Mouse (Mus musculus): ENCODE data around the gene Grip1. TPM values are rescaled to one million over a fixed set of nuclear protein-coding genes. Genes with fewer than 3 reads are reported as not detected.

The Grip1 gene
- polyA plus RNA-seq, 1 experiment from 2014 or later, result 0.53 TPM

DNA sequence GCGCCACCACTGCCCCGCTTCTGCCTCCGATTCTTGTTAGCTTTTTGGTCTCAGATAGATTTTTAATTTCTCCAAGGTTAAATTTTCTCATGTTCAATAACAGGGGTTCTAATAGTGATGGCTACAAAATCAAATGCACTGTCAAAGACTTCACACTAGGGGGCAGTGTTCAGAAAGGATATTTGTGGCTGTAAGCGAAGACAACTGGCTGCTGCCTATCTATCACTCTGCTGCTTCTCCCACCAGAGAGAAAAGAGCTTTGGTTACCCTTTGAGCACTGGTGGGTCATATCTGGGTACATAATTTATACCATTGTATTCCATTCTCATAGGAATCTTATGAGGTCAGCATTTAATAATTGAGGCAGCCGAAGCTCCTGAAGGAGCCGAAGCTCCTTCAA lies 431.9 kb downstream of the Grip1 start:
- H3K27me3 ChIP-seq, result no peaks in the 10 kb centered on the region
- WGBS (ENCODE audit: insufficient replicate concordance), result 75% methylated on average over 6 of the region's 6 CpGs

DNA sequence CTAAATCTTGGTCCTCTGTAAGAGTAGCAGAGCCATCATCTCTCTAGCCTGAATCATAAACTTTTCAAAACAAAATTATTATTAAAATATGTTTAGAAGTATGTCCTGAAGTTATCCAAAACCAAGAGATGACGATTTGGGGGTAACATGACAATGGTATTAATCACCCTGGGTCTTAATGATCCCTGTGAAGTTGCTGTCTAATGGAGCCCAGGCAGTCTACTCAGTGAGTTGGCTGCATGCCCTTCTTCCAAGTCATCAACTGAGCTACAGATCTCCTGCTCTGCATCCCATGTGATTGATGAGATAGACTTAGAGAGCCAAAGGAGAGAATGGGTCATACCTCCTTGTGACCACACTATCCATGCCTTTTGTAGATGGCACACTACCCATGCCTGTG lies 433.1 kb downstream of the Grip1 start:
- Histone ChIP-seq H3K4me2 (no peak overlapping the region), H3K9me3 (replicated peaks) (no peaks in the 10 kb centered on the region), H3K27ac (replicated peaks) (no peak overlapping the region), H3K27me3 (no peaks in the 10 kb centered on the region), H3K36me3 (replicated peaks) (no peaks in the 10 kb centered on the region), H3K4me1 (replicated peaks) (no peaks in the 10 kb centered on the region), H3K4me3 (replicated peaks) (no peak overlapping the region), H3K9ac (no peak overlapping the region)
- ATAC-seq (ENCODE audit: insufficient read depth), result no peak
- 29% methylated on average over 1 of the region's 1 CpGs for WGBS (ENCODE audit: insufficient replicate concordance)

More for the DNA sequence above, 431.9 kb downstream of the Grip1 start:
- ATAC-seq (ENCODE audit: insufficient read depth), result no peak
- no peaks in the 10 kb centered on the region for H3K4me1 ChIP-seq (replicated peaks)
- H3K9me3 ChIP-seq (replicated peaks), result no peaks in the 10 kb centered on the region
- no peak overlapping the region for H3K4me3 ChIP-seq (replicated peaks)
- no peak overlapping the region for H3K27ac ChIP-seq (replicated peaks)
- H3K9ac ChIP-seq, result no peak overlapping the region
- no peak overlapping the region for H3K4me2 ChIP-seq
- no peaks in the 10 kb centered on the region for H3K36me3 ChIP-seq (replicated peaks)

DNA sequence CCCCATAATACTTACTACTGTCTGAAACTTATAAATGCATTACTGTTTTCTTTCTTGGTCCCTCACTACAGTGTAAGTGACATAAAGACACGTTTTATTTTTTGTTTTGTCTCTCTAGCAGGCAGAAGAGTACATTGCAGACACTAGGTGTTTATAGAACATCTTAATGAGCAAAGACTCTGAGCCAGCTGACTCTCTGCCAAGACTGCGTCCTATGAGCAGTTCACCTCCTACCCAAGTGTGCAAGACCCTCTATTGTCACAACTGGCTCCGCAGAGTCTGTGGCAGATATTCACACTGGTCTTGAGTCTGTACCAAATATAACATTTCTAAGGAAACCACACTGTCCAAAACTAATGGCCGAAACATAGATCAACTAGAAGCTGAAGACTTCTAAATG lies 449.1 kb downstream of the Grip1 start:
- ATAC-seq (ENCODE audit: insufficient read depth), result no peak
- 55% methylated on average over 4 of the region's 4 CpGs for WGBS (ENCODE audit: insufficient replicate concordance)
- no peaks in the 10 kb centered on the region for H3K9me3 ChIP-seq (replicated peaks)

DNA sequence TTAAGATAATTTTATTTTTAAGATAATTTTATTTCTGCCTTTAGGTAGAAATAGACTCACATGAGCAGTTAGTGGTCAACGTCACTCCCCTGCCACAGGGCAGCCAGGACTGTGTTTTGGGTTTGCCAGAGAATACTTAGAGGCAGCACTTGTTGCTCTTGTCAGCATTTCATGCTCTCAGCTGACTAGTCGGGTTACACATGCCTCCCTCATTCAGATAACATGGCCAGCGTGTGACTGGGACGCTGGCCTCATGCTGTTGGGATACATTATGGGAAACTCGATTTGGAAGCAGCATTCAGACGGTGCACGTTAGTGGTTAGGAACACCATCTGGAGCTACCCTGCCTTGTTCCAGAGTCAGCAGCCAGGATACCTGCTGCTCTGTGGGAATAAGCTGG lies 453.2 kb downstream of the Grip1 start:
- Histone ChIP-seq H3K9ac (no peak overlapping the region), H3K27ac (replicated peaks) (no peak overlapping the region), H3K4me3 (replicated peaks) (no peak overlapping the region), H3K9me3 (replicated peaks) (no peaks in the 10 kb centered on the region), H3K36me3 (replicated peaks) (no peaks in the 10 kb centered on the region), H3K4me2 (no peak overlapping the region), H3K27me3 (no peaks in the 10 kb centered on the region), H3K4me1 (replicated peaks) (no peaks in the 10 kb centered on the region)
- ATAC-seq (ENCODE audit: insufficient read depth), result no peak
- WGBS (ENCODE audit: insufficient replicate concordance), result 71% methylated on average over 7 of the region's 7 CpGs

More for the DNA sequence above, 449.1 kb downstream of the Grip1 start:
- no peak overlapping the region for H3K27ac ChIP-seq (replicated peaks)
- no peak overlapping the region for H3K4me3 ChIP-seq (replicated peaks)
- H3K4me2 ChIP-seq, result no peak overlapping the region
- no peak overlapping the region for H3K9ac ChIP-seq
- H3K27me3 ChIP-seq, result no peaks in the 10 kb centered on the region
- H3K36me3 ChIP-seq (replicated peaks), result no peaks in the 10 kb centered on the region
- H3K4me1 ChIP-seq (replicated peaks), result no peaks in the 10 kb centered on the region

DNA sequence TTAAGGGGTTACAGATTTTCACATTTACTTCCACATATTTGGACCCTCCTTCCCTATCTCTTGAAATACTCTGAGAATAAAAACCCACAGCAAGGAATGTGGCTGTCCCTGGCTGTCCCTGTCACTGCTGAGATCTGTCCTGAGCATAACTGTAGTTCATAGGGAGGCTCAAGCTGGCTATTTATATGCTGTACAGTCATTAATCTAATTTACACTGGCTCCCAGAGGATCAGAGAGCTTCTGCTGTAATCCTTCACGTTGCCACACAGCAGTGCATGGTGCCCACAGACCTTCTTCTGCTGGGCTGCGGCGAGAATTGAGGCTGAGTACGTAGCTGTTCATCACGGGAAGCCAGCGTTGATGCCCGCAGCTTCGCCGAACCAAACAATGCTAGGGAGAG lies 464.4 kb downstream of the Grip1 start:
- Histone ChIP-seq H3K9me3 (replicated peaks) (no peaks in the 10 kb centered on the region), H3K9ac (no peak overlapping the region), H3K4me1 (replicated peaks) (no peaks in the 10 kb centered on the region), H3K4me3 (replicated peaks) (no peak overlapping the region), H3K4me2 (no peak overlapping the region), H3K27ac (replicated peaks) (no peak overlapping the region), H3K27me3 (no peaks in the 10 kb centered on the region), H3K36me3 (replicated peaks) (no peaks in the 10 kb centered on the region)
- ATAC-seq (ENCODE audit: insufficient read depth), result no peak
- 75% methylated on average over 9 of the region's 9 CpGs for WGBS (ENCODE audit: insufficient replicate concordance)

DNA sequence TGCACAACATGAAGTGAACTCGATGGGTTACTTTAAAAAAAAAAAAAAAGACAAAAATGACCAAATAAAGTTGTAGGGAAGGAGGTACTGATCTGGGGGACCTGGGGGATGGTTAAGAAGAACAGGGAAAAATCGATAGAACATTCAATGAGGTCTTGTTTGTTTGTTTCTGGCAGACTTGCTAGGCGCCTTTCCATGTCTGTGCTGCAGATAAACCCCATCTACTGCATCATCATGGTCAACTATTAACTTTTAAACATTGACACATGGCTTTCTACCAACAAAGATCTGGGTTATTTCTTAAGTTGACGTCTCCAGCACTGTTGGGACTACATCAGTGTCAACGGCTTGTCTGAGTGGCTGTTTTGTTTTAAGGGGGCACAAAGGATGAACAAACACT lies 474.3 kb downstream of the Grip1 start:
- no peak overlapping the region for H3K4me2 ChIP-seq
- WGBS (ENCODE audit: insufficient replicate concordance), result 43% methylated on average over 5 of the region's 5 CpGs
- H3K4me3 ChIP-seq (replicated peaks), result no peak overlapping the region
- no peak overlapping the region for H3K9ac ChIP-seq
- no peaks in the 10 kb centered on the region for H3K4me1 ChIP-seq (replicated peaks)
- H3K27ac ChIP-seq (replicated peaks), result no peak overlapping the region
- H3K36me3 ChIP-seq (replicated peaks), result no peaks in the 10 kb centered on the region
- no peaks in the 10 kb centered on the region for H3K9me3 ChIP-seq (replicated peaks)
- ATAC-seq (ENCODE audit: insufficient read depth), result no peak
- H3K27me3 ChIP-seq, result no peaks in the 10 kb centered on the region

DNA sequence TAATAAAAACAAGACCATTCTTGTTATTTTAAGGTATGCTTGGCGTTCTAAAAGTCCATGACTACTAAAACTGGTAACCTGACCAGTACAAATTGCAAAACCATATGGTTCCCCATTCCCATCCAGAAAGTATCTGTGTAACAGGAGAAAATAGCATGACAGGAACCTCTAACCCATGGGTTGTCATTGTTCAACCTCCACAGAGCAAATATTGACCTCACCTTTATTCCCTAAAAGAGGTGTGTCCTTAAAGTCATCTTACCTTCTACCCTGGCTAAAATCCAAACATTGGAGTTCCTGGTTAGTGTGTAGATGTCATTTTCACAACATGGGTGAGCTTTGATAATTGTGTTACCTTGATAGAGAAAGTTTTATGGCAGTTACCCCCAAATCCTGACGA lies 475.3 kb downstream of the Grip1 start:
- Histone ChIP-seq H3K4me1 (replicated peaks) (no peaks in the 10 kb centered on the region), H3K9me3 (replicated peaks) (no peaks in the 10 kb centered on the region), H3K36me3 (replicated peaks) (no peaks in the 10 kb centered on the region), H3K4me2 (no peak overlapping the region), H3K27me3 (no peaks in the 10 kb centered on the region), H3K9ac (no peak overlapping the region), H3K4me3 (replicated peaks) (no peak overlapping the region), H3K27ac (replicated peaks) (no peak overlapping the region)
- no peak; the same call in 1 of the 2 replicates for ATAC-seq (ENCODE audit: insufficient read depth)
- WGBS (ENCODE audit: insufficient replicate concordance), result 52% methylated on average over 2 of the region's 2 CpGs

DNA sequence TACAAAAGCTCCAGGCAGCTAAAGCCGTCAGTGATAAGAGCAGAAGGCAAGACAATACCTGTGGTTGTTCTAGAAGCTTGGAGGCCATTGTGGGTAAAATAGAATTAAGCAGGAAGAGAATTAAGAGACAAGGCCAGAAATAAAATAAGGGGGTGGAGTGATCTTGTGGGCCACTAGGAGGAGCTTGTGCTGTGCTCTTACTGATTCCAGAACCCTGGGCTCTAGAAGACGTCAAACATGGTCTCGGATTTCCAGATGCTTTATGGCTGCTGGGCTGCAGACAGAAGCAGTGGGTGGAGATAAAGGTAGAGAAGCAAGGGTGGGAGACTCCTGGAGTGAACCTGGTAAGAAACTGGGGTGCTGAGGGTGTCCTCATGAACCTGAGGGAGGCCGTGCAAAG lies 479.2 kb downstream of the Grip1 start:
- Histone ChIP-seq H3K27me3 (no peaks in the 10 kb centered on the region), H3K9ac (no peak overlapping the region), H3K9me3 (replicated peaks) (no peaks in the 10 kb centered on the region), H3K27ac (replicated peaks) (no peak overlapping the region), H3K4me3 (replicated peaks) (no peak overlapping the region), H3K36me3 (replicated peaks) (no peaks in the 10 kb centered on the region), H3K4me2 (no peak overlapping the region), H3K4me1 (replicated peaks) (no peaks in the 10 kb centered on the region)
- 49% methylated on average over 4 of the region's 4 CpGs for WGBS (ENCODE audit: insufficient replicate concordance)
- ATAC-seq (ENCODE audit: insufficient read depth), result no peak

DNA sequence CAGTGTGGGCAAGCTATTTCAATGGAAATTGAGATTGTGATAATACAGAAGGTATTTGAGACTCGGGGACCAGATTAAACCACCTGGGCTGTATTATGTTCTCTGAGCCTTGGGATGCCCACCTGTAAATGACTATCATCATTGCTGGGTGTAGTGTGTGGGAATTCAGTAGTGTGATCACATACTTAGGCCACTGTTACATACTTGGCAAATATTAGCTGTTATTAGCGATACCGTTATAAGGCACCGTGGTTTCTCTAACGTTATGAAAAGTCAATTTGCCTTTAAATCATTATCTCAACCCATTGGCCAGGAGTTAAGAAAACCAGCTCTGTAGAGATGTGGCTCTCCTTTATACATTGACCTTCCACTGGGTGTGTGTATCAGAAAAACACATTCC lies 479.7 kb downstream of the Grip1 start:
- H3K27ac ChIP-seq (replicated peaks), result no peak overlapping the region
- no peak for ATAC-seq (ENCODE audit: insufficient read depth)
- no peak overlapping the region for H3K4me3 ChIP-seq (replicated peaks)
- no peaks in the 10 kb centered on the region for H3K27me3 ChIP-seq
- no peaks in the 10 kb centered on the region for H3K36me3 ChIP-seq (replicated peaks)
- no peak overlapping the region for H3K9ac ChIP-seq
- no peaks in the 10 kb centered on the region for H3K4me1 ChIP-seq (replicated peaks)
- H3K9me3 ChIP-seq (replicated peaks), result no peaks in the 10 kb centered on the region
- no peak overlapping the region for H3K4me2 ChIP-seq
- WGBS (ENCODE audit: insufficient replicate concordance), result 78% methylated on average over 5 of the region's 5 CpGs

DNA sequence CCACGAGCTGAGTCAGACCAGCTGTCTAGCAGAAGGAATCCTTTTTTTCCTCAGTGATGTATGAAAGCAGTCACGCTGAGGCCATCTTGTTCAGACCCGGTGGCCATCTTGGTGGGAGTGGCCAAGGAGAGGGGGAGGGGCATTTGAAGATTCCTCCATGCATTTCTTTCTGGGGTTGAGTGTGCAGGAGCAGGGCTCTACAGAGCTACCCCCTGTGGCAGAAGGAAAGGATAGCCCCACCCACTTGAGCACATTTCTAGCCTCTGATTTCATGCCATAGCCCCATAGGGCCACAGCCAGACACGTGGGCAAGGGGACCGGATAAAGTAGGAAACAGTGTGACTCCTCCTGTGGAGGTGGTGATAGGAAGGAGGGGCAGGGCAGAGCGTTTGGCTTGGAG lies 481.6 kb downstream of the Grip1 start:
- WGBS (ENCODE audit: insufficient replicate concordance), result 69% methylated on average over 6 of the region's 6 CpGs
- Histone ChIP-seq H3K9ac (no peak overlapping the region), H3K27ac (replicated peaks) (no peak overlapping the region), H3K4me3 (replicated peaks) (no peak overlapping the region), H3K4me1 (replicated peaks) (no peaks in the 10 kb centered on the region), H3K9me3 (replicated peaks) (no peaks in the 10 kb centered on the region), H3K36me3 (replicated peaks) (no peaks in the 10 kb centered on the region), H3K4me2 (no peak overlapping the region), H3K27me3 (no peaks in the 10 kb centered on the region)
- no peak for ATAC-seq (ENCODE audit: insufficient read depth)

DNA sequence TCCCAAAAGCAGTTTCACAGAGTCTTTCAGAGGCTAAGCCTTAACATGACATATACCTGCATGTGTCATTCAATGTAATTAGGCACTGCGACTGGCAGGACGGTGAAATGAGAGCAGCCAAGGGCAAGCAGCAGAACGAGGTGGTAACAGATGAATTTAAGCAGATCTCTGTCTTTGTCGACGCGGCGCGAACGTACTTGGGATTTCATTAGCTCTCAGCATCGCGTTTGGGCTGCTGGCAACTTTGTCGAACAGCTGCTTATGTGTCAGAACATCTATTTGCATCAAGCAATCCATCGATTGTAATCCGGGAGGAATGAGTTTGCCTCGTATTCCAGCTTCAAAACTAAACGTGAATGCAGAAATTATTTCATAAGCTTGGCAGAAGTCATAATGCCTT lies 483.9 kb downstream of the Grip1 start:
- Histone ChIP-seq H3K9me3 (replicated peaks) (no peaks in the 10 kb centered on the region), H3K4me1 (replicated peaks) (no peaks in the 10 kb centered on the region), H3K27ac (replicated peaks) (no peak overlapping the region), H3K27me3 (no peaks in the 10 kb centered on the region), H3K4me2 (no peak overlapping the region), H3K9ac (no peak overlapping the region), H3K4me3 (replicated peaks) (no peak overlapping the region), H3K36me3 (replicated peaks) (no peaks in the 10 kb centered on the region)
- no peak for ATAC-seq (ENCODE audit: insufficient read depth)
- WGBS (ENCODE audit: insufficient replicate concordance), result 81% methylated on average over 16 of the region's 16 CpGs

DNA sequence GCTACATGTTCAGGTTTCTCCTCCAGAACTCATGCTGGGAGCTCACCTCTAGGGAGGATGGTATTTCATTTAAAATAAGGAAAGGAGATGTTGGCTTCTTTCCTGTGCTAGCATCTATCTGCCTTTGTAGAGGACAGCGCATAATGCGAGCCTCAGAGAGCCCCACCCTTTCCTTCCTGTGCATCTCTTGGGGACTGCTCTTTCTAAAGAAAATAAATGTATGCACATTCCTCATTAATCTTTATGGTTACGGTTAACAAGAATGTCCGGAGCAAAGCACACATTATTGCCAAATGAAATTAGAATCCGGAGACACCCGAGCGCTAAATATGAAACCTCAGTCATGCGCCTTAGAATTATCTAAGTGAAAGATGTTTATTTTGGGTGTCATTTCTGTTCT lies 490.3 kb downstream of the Grip1 start:
- no peak overlapping the region for H3K9ac ChIP-seq
- no peak overlapping the region for H3K27ac ChIP-seq (replicated peaks)
- no peaks in the 10 kb centered on the region for H3K9me3 ChIP-seq (replicated peaks)
- no peaks in the 10 kb centered on the region for H3K27me3 ChIP-seq
- no peaks in the 10 kb centered on the region for H3K4me1 ChIP-seq (replicated peaks)
- H3K4me2 ChIP-seq, result no peak overlapping the region
- no peaks in the 10 kb centered on the region for H3K36me3 ChIP-seq (replicated peaks)
- no peak for ATAC-seq (ENCODE audit: insufficient read depth)
- H3K4me3 ChIP-seq (replicated peaks), result no peak overlapping the region
- WGBS (ENCODE audit: insufficient replicate concordance), result 76% methylated on average over 8 of the region's 8 CpGs

Data from liver, embryonic 15.5 days (tissue).